Mouse (Mus musculus) C2C12 (cell line): ENCODE measurements around the gene Smtnl1. TPM values are rescaled to one million over a fixed set of nuclear protein-coding genes. Genes with fewer than 3 reads are reported as not detected.

ENCODE experiments used
- H3K27me3 ChIP-seq: one replicate; pipeline ENCODE4 v1.6.1; 2011; ENCODE audit not compliant: control insufficient read depth, insufficient read depth, insufficient read length
- H3K36me3 ChIP-seq: one replicate; pipeline ENCODE4 v1.6.1; 2011; ENCODE audit not compliant: control insufficient read depth, insufficient read depth
- H3K4me3 ChIP-seq: one replicate; pipeline ENCODE4 v1.5.1; 2011; ENCODE audit warnings: mild to moderate bottlenecking, control low read depth; ENCODE audit not compliant: poor library complexity, insufficient read depth, severe bottlenecking
- H3K79me2 ChIP-seq: one replicate; pipeline ENCODE4 v1.6.1; 2011; ENCODE audit not compliant: control insufficient read depth, insufficient read depth
- H3K79me3 ChIP-seq: one replicate; pipeline ENCODE4 v1.6.1; 2011; ENCODE audit warnings: low read depth, control low read depth
- H3ac ChIP-seq: one replicate; pipeline ENCODE3; 2011; ENCODE audit warnings: low read depth; ENCODE audit not compliant: control insufficient read depth, insufficient read length
- CEBPB ChIP-seq: IDR thresholded peaks from one replicate; pipeline ENCODE4 v1.6.1; 2011; ENCODE audit warnings: low read depth, mild to moderate bottlenecking, control low read depth, moderate library complexity
- CTCF ChIP-seq: IDR thresholded peaks from one replicate; pipeline ENCODE4 v1.5.1; 2011; ENCODE audit not compliant: control insufficient read depth, insufficient read depth, insufficient read length
- FOSL1 ChIP-seq: IDR thresholded peaks from one replicate; pipeline ENCODE4 v1.8.0; 2011; ENCODE audit warnings: mild to moderate bottlenecking, low read length; ENCODE audit not compliant: poor library complexity, insufficient read depth, severe bottlenecking
- MAX ChIP-seq: IDR thresholded peaks from one replicate; pipeline ENCODE4 v1.6.1; 2011; ENCODE audit warnings: mild to moderate bottlenecking, control low read depth
- MYOD1 ChIP-seq: IDR thresholded peaks from one replicate; pipeline ENCODE4 v1.6.1; 2011; ENCODE audit warnings: low read depth; ENCODE audit not compliant: control insufficient read depth, insufficient read length
- MYOG ChIP-seq: IDR thresholded peaks from one replicate; pipeline ENCODE4 v1.6.1; 2011; ENCODE audit not compliant: control insufficient read depth, insufficient read length; ENCODE audit errors: extremely low read depth
- USF1 ChIP-seq: IDR thresholded peaks from one replicate; pipeline ENCODE4 v1.6.1; 2011; ENCODE audit warnings: low read depth, mild to moderate bottlenecking, control low read depth, moderate library complexity
- long read RNA-seq, 2 experiments: library from polyadenylated mRNA; unstranded; transcript quantifications; one replicate each; pipeline ENCODE4 v2.0.0; 2019 to 2020
- polyA plus RNA-seq: library from polyadenylated mRNA; unstranded; fragments of >200 nt; fragmentation: generic; extraction: Trizol; gene quantifications from one replicate; pipeline ENCODE4 v1.2.1, GENCODE M21; 2012; ENCODE audit warnings: missing spikeins

Gene Smtnl1
- polyA plus RNA-seq = 0.06 TPM
- long read RNA-seq, experiment 1 = 0 reads
- long read RNA-seq, experiment 2 = 0 reads

GRCm38 (mm10) chr2:84822552-84822951 lies at the start of gene Smtnl1:
Gene Smtnl1, minus strand, starts transcription at chr2:84822652.
- no peaks in the 10 kb centered on the region for H3K36me3 ChIP-seq
- TF ChIP-seq CEBPB (no peak), FOSL1 (no peak), MYOD1 (no peak), USF1 (no peak), MYOG (no peak), CTCF (no peak), MAX (no peak)
- H3ac ChIP-seq = no peak within 1 kb of the TSS
- no peak within 1 kb of the TSS for H3K4me3 ChIP-seq
- H3K27me3 ChIP-seq = no peaks in the 10 kb centered on the region
- H3K79me3 ChIP-seq = peaks cover 7% of the 10 kb centered on the region
- H3K79me2 ChIP-seq = peaks cover 8% of the 10 kb centered on the region

GRCm38 (mm10) chr2:84870623-84871160 lies 48.2 kb upstream of the Smtnl1 start:
- Histone ChIP-seq H3K36me3 (no peaks in the 10 kb centered on the region), H3K27me3 (peaks cover 36% of the 10 kb centered on the region), H3ac (no peak overlapping the region), H3K79me3 (no peaks in the 10 kb centered on the region), H3K79me2 (no peaks in the 10 kb centered on the region), H3K4me3 (no peak overlapping the region)
- TF ChIP-seq MYOG = no peak
- no peak for TF ChIP-seq CTCF
- no peak for TF ChIP-seq MAX
- no peak for TF ChIP-seq USF1
- TF ChIP-seq CEBPB = no peak
- TF ChIP-seq FOSL1 = no peak
- TF ChIP-seq MYOD1 = no peak

GRCm38 (mm10) chr2:84868977-84869376 lies 46.5 kb upstream of the Smtnl1 start:
- H3K4me3 ChIP-seq = no peak overlapping the region
- H3K79me2 ChIP-seq = no peaks in the 10 kb centered on the region
- no peaks in the 10 kb centered on the region for H3K79me3 ChIP-seq
- no peaks in the 10 kb centered on the region for H3K36me3 ChIP-seq
- peaks cover 24% of the 10 kb centered on the region for H3K27me3 ChIP-seq
- no peak overlapping the region for H3ac ChIP-seq
- TF ChIP-seq CEBPB (no peak), FOSL1 (no peak), USF1 (no peak), MYOD1 (no peak), MYOG (no peak), CTCF (no peak), MAX (no peak)

GRCm38 (mm10) chr2:84868521-84868943 lies 46.1 kb upstream of the Smtnl1 start:
- Histone ChIP-seq H3K79me2 (no peaks in the 10 kb centered on the region), H3K27me3 (peaks cover 22% of the 10 kb centered on the region), H3K36me3 (no peaks in the 10 kb centered on the region), H3K4me3 (no peak overlapping the region), H3K79me3 (no peaks in the 10 kb centered on the region), H3ac (no peak overlapping the region)
- TF ChIP-seq MYOD1 = no peak
- TF ChIP-seq CTCF = peak; percentile 59
- TF ChIP-seq USF1 = no peak
- TF ChIP-seq FOSL1 = no peak

GRCm38 (mm10) chr2:84865616-84866571 lies 43.4 kb upstream of the Smtnl1 start:
- TF ChIP-seq MYOD1 (no peak), FOSL1 (no peak), CTCF (peak; percentile 88), CEBPB (no peak), MAX (no peak), MYOG (no peak), USF1 (no peak)
- Histone ChIP-seq H3K79me2 (no peaks in the 10 kb centered on the region), H3K79me3 (no peaks in the 10 kb centered on the region), H3K36me3 (no peaks in the 10 kb centered on the region), H3ac (no peak overlapping the region), H3K27me3 (no peaks in the 10 kb centered on the region), H3K4me3 (no peak overlapping the region)
